Mouse (Mus musculus) G1E (cell line): ENCODE measurements at regions not wholly inside any gene's neighbourhood (a gene's known extent, or its start where the extent isn't known, plus 50 kb on each side); places are given as distances from the start of the nearest gene placed in this dataset.

Experiments used
- CTCF ChIP-seq: IDR thresholded peaks from 2 replicates; pipeline ENCODE4 v1.5.1; 2012; ENCODE audit warnings: low read depth, low read length, inconsistent platforms, mixed read lengths
- GATA2 ChIP-seq: IDR thresholded peaks from 2 replicates; pipeline ENCODE4 v1.6.1; 2012; ENCODE audit warnings: low read depth, low read length, inconsistent platforms, borderline replicate concordance
- POLR2AphosphoS5 ChIP-seq: IDR thresholded peaks from 2 replicates; pipeline ENCODE4 v1.6.1; 2012; ENCODE audit warnings: low read depth, low read length, inconsistent platforms; ENCODE audit not compliant: insufficient replicate concordance
- TAL1 ChIP-seq: conservative IDR thresholded peaks from 2 replicates; pipeline ENCODE4 v1.6.1; 2012; ENCODE audit warnings: low read depth, low read length, inconsistent platforms, mixed read lengths

- no peak for TF ChIP-seq GATA2
- no peak for TF ChIP-seq POLR2AphosphoS5
- no peak for TF ChIP-seq CTCF
- no peak for TF ChIP-seq TAL1
Observed at GRCm38 (mm10) chr10:110676503-110676902, 68.7 kb upstream of the E2f7 start.
